Mouse (Mus musculus) spleen, postnatal 0 days (tissue): ENCODE data around the gene Btg4. TPM values are rescaled to one million over a fixed set of nuclear protein-coding genes. Genes with fewer than 3 reads are reported as not detected.

Source experiments
- microRNA counts: library from miRNA; unstranded; fragments of <30 nt; microRNA quantifications from one replicate; lab custom pipeline; 2015
- polyA plus RNA-seq: library from polyadenylated mRNA; unstranded; fragments of >200 nt; fragmentation: Nextera tagmentation; extraction: Ambion mirVana; gene quantifications from 2 replicates; pipeline ENCODE4 v1.2.1, GENCODE M21; 2015

Gene Btg4
- polyA plus RNA-seq = 0.34 TPM in 1 of 2 replicates, not detected in the other

DNA sequence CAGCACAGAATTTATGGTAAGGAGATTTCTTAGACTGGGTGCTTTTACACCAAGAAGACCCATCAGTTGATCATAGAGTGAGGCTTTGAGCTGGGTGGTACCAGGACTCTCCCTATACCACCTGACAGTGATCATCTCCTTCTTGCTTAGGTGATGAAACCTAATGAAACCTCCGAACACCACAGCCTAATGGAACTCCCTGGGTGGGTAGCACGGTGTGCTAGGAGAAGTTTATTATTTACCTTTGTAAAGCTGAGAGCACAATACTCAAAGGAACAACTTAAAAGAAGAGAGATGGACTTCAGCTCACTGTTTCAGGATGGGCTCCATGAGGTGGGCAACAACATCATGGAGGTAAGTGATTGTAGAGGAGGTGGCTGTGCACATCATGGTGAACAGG, at the start of gene Btg4:
TSS of gene Btg4 (plus strand) at position 301 of the 400 bp plus-strand sequence.

DNA sequence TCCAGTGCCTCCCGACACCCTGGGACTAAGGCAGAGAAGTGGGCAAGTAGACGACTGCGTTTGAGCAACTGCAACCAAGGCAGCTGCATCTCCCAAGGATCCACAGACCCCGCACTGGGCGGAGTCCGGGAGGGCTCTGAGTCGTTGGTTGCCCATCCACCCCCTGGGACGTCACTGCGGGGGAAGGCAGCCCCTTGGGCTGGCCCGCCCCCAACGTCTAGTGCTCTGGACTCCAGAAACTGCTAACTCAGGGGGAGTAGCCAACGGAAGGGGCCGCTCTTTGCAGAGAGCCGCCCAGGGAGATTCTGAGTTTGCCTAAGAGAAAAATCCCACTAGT, 16.2 kb downstream of the Btg4 start, which contains the start of gene Layn:
TSS of gene Layn (minus strand) at position 116 of the 337 bp plus-strand sequence.

GRCm38 (mm10) chr9:51101756-51102425, 41.2 kb downstream of the Btg4 start, which contains the start of gene 4833427G06Rik:
Gene 4833427G06Rik (minus strand): TSS chr9:51102078.

GRCm38 (mm10) chr9:51165312-51166180, 104.8 kb downstream of the Btg4 start, which contains the start of gene Gm32742:
Gene Gm32742 (minus strand): TSS chr9:51165517.

MicroRNAs within 50 kb of the gene (microRNA counts, 519-probe panel; counts per million panel counts)
- 88.3 counts per million for microRNA mmu-miR-34b-3p (lab: Ali Mortazavi, UCI)
- microRNA mmu-miR-34b-5p (lab: Ali Mortazavi, UCI) = 88.3 counts per million
- microRNA mmu-miR-34c (lab: Ali Mortazavi, UCI) = 88.3 counts per million

Other genes with a start within 250 kb of the Btg4 start
- gene Ppp2r1b, start 215.6 kb upstream of the Btg4 start, polyA plus RNA-seq = 61.9 and 75.8 TPM in 2 replicates
- 14.5 and 15.0 TPM in 2 replicates for gene Sik2, start 51.8 kb upstream of the Btg4 start, polyA plus RNA-seq
- gene Layn, start 16.2 kb downstream of the Btg4 start, polyA plus RNA-seq = 2.8 and 3.2 TPM in 2 replicates
- not detected in 2 replicates for gene 4833427G06Rik, start 41.2 kb downstream of the Btg4 start, polyA plus RNA-seq
- gene Gm32742, start 104.6 kb downstream of the Btg4 start, polyA plus RNA-seq = 0.01 and 0.04 TPM in 2 replicates
- 6.2 and 7.7 TPM in 2 replicates for gene Pou2af1, start 152.8 kb downstream of the Btg4 start, polyA plus RNA-seq
- 1.4 and 1.7 TPM in 2 replicates for gene Colca2, start 217.7 kb downstream of the Btg4 start, polyA plus RNA-seq